Mouse (Mus musculus): Measurements from ENCODE around the gene Kxd1.

The Kxd1 gene

GRCm38 (mm10) chr8:70527512-70528181 is at the start of gene Kxd1, which contains the start of gene Fkbp8:
Gene Kxd1 (minus strand): TSS chr8:70527956.
Gene Fkbp8 (plus strand): TSS chr8:70527724.
- peak; percentile 98 for DNase-seq

- DNase-seq, result no peak
Observed at GRCm38 (mm10) chr8:70577207-70577606, 49.5 kb upstream of the Kxd1 start.

GRCm38 (mm10) chr8:70574915-70575314 is 47.2 kb upstream of the Kxd1 start:
- no peak for DNase-seq

- DNase-seq, result no peak
Observed at GRCm38 (mm10) chr8:70574302-70574701, 46.5 kb upstream of the Kxd1 start.

GRCm38 (mm10) chr8:70570990-70571389 is 43.2 kb upstream of the Kxd1 start:
- DNase-seq, result no peak

- DNase-seq, result no peak
Observed at GRCm38 (mm10) chr8:70570360-70570759, 42.6 kb upstream of the Kxd1 start.

GRCm38 (mm10) chr8:70565561-70565960 is 37.8 kb upstream of the Kxd1 start:
- DNase-seq, result no peak

- no peak for DNase-seq
Observed at GRCm38 (mm10) chr8:70564696-70565235, 37.0 kb upstream of the Kxd1 start.

- DNase-seq, result no peak
Observed at GRCm38 (mm10) chr8:70563763-70564387, 36.1 kb upstream of the Kxd1 start.

GRCm38 (mm10) chr8:70562802-70563201 is 35.0 kb upstream of the Kxd1 start:
- DNase-seq, result no peak

GRCm38 (mm10) chr8:70561809-70562535 is 34.2 kb upstream of the Kxd1 start:
- DNase-seq, result no peak

GRCm38 (mm10) chr8:70561357-70561756 is 33.6 kb upstream of the Kxd1 start:
- DNase-seq, result no peak

- DNase-seq, result no peak
Observed at GRCm38 (mm10) chr8:70560564-70560963, 32.8 kb upstream of the Kxd1 start.

GRCm38 (mm10) chr8:70560096-70560495 is 32.3 kb upstream of the Kxd1 start:
- no peak for DNase-seq

- DNase-seq, result no peak
Observed at GRCm38 (mm10) chr8:70558983-70559382, 31.2 kb upstream of the Kxd1 start.

- no peak for DNase-seq
Observed at GRCm38 (mm10) chr8:70558334-70558733, 30.6 kb upstream of the Kxd1 start.

GRCm38 (mm10) chr8:70555079-70555747 is 27.5 kb upstream of the Kxd1 start:
- DNase-seq, result no peak

GRCm38 (mm10) chr8:70553740-70554139 is 26.0 kb upstream of the Kxd1 start:
- DNase-seq, result no peak

GRCm38 (mm10) chr8:70552836-70553235 is 25.1 kb upstream of the Kxd1 start:
- no peak for DNase-seq

GRCm38 (mm10) chr8:70551558-70552161 is 23.9 kb upstream of the Kxd1 start:
- DNase-seq, result no peak

- no peak for DNase-seq
Observed at GRCm38 (mm10) chr8:70549412-70550184, 21.8 kb upstream of the Kxd1 start.

- no peak for DNase-seq
Observed at GRCm38 (mm10) chr8:70547762-70548161, 20.0 kb upstream of the Kxd1 start.

Data from embryo, embryonic 11 days (tissue).